In genomic region chr2:112289507-112289906, GRCm38 (mm10) we compare ENCODE assay signal across 32 mouse cellular contexts. TPM values are rescaled to one million over a fixed set of nuclear protein-coding genes. Genes with fewer than 3 reads are reported as not detected.
DNase-seq lines count a peak whose midpoint lies in the region; ATAC-seq and TF ChIP-seq lines count a peak whose summit lies in the region.
"Had no signal": no experiment of that assay in that cellular context is flagged by ENCODE, and none has a peak within 500 bp of the region (broad histone marks: within the 10 kb centered on the region; RNA-seq: fewer than 3 reads in every experiment).

No protein-coding gene starts in this region.

- peak overlapping the region; percentile 55 for H3K27ac ChIP-seq in heart, embryonic 16.5 days (ENCODE audit: low read length)
- H3K27ac ChIP-seq in intestine, embryonic 15.5 days = 0 out of 2 replicates have a peak overlapping the region, but pooled peaks have one; percentile 2
- no peak overlapping the region for H3K27ac ChIP-seq in intestine, postnatal 0 days (ENCODE audit: low read depth, low read length)
- H3K27ac ChIP-seq: embryonic facial prominence, embryonic 13.5 days; embryonic facial prominence, embryonic 15.5 days; forebrain, embryonic 10.5 days; forebrain, embryonic 12.5 days had no signal

- peaks cover 16% of the 10 kb centered on the region for H3K4me1 ChIP-seq in heart, embryonic 16.5 days (ENCODE audit: control insufficient read depth, insufficient read depth, low read length)
- no peaks in the 10 kb centered on the region for H3K4me1 ChIP-seq in intestine, embryonic 15.5 days (replicated peaks)
- no peaks in the 10 kb centered on the region for H3K4me1 ChIP-seq in intestine, postnatal 0 days (replicated peaks; ENCODE audit: control insufficient read depth, insufficient read depth, low read length)
- H3K4me1 ChIP-seq: embryonic facial prominence, embryonic 13.5 days had no signal

- peak; percentile 16 for DNase-seq in heart, adult 11 months
- DNase-seq in heart, adult 18-20 months = no peak
- DNase-seq in heart, adult 8-10 months (ENCODE audit: low spot score) = no peak
- DNase-seq in cerebellum, adult 11 months = no peak
- DNase-seq in frontal cortex, postnatal 25 days (ENCODE audit: low spot score in 2 of 2) = no peak
- DNase-seq: adrenal gland, adult 8-10 months; adrenal gland, postnatal 14 days; adrenal gland, postnatal 36 days; B cell, adult 2 months; cerebellum, adult 18-20 months; cerebellum, adult 8-10 months; cerebellum, adult 9-11 months; cerebellum, postnatal 14 days; cerebellum, postnatal 36 days; embryo, embryonic 11 days had no signal

- H3K4me3 ChIP-seq in heart, embryonic 16.5 days (ENCODE audit: low read length) = no peak overlapping the region
- H3K4me3 ChIP-seq in intestine, embryonic 15.5 days (replicated peaks) = no peak overlapping the region
- no peak overlapping the region for H3K4me3 ChIP-seq in intestine, postnatal 0 days (ENCODE audit: low read depth, low read length)
- H3K4me3 ChIP-seq: embryonic facial prominence, embryonic 13.5 days; embryonic facial prominence, embryonic 15.5 days; erythroblast, embryonic 14.5 days; forebrain, embryonic 10.5 days; forebrain, embryonic 12.5 days had no signal

- no peak for ATAC-seq in heart, embryonic 16.5 days (replicated peaks; ENCODE audit: extremely low read depth, insufficient read depth, low FRiP score)
- ATAC-seq in intestine, embryonic 15.5 days = peak; percentile 69
- peak; percentile 53; the same call in 1 of the 2 replicates for ATAC-seq in intestine, postnatal 0 days
- ATAC-seq: activated CD4-positive, CD25-positive, alpha-beta regulatory T cell, adult 4 months; CD4-positive, CD25-positive, alpha-beta regulatory T cell, adult 4 months; forebrain, embryonic 14.5 days; Patski had no signal

- no peak overlapping the region for H3K9ac ChIP-seq in heart, embryonic 16.5 days (ENCODE audit: low read length)
- no peak overlapping the region for H3K9ac ChIP-seq in intestine, embryonic 15.5 days
- H3K9ac ChIP-seq in intestine, postnatal 0 days (ENCODE audit: low read depth, low read length) = no peak overlapping the region
- H3K9ac ChIP-seq: embryonic facial prominence, embryonic 13.5 days; embryonic facial prominence, embryonic 15.5 days; forebrain, embryonic 12.5 days had no signal

- H3K36me3 ChIP-seq in heart, embryonic 16.5 days (ENCODE audit: control insufficient read depth, insufficient read depth) = no peaks in the 10 kb centered on the region
- H3K36me3 ChIP-seq in intestine, embryonic 15.5 days = no peaks in the 10 kb centered on the region
- H3K36me3 ChIP-seq in intestine, postnatal 0 days (ENCODE audit: control insufficient read depth, insufficient read depth) = 0 out of 2 replicates have a peak, but pooled peaks cover 6% of the 10 kb centered on the region
- H3K36me3 ChIP-seq: embryonic facial prominence, embryonic 13.5 days; forebrain, embryonic 10.5 days; forebrain, embryonic 12.5 days; G1E had no signal

- no peaks in the 10 kb centered on the region for H3K9me3 ChIP-seq in heart, embryonic 16.5 days (replicated peaks; ENCODE audit: control insufficient read depth, low read length)
- H3K9me3 ChIP-seq in intestine, embryonic 15.5 days = no peaks in the 10 kb centered on the region
- no peaks in the 10 kb centered on the region for H3K9me3 ChIP-seq in intestine, postnatal 0 days (ENCODE audit: control insufficient read depth)
- H3K9me3 ChIP-seq: embryonic facial prominence, embryonic 13.5 days; embryonic facial prominence, embryonic 15.5 days; forebrain, embryonic 10.5 days; forebrain, embryonic 12.5 days; G1E had no signal

- H3K4me2 ChIP-seq in heart, embryonic 16.5 days (ENCODE audit: low read depth, low read length) = no peak overlapping the region
- no peak overlapping the region for H3K4me2 ChIP-seq in intestine, embryonic 15.5 days (replicated peaks)
- H3K4me2 ChIP-seq in intestine, postnatal 0 days (replicated peaks; ENCODE audit: low read depth) = no peak overlapping the region; the same call in 1 of the 2 replicates
- H3K4me2 ChIP-seq: embryonic facial prominence, embryonic 13.5 days; embryonic facial prominence, embryonic 15.5 days; forebrain, embryonic 12.5 days had no signal

- no peaks in the 10 kb centered on the region for H3K27me3 ChIP-seq in heart, embryonic 16.5 days (ENCODE audit: control insufficient read depth, insufficient read depth, low read length)
- no peaks in the 10 kb centered on the region for H3K27me3 ChIP-seq in intestine, embryonic 15.5 days (replicated peaks)
- no peaks in the 10 kb centered on the region for H3K27me3 ChIP-seq in intestine, postnatal 0 days (replicated peaks; ENCODE audit: control insufficient read depth, insufficient read depth, low read length)
- H3K27me3 ChIP-seq: CH12.LX; embryonic facial prominence, embryonic 13.5 days; embryonic facial prominence, embryonic 15.5 days; forebrain, embryonic 12.5 days; Patski had no signal

- 67% methylated on average over 3 of the region's 3 CpGs for WGBS in heart, embryonic 16.5 days
- WGBS in intestine, embryonic 15.5 days = 57% methylated on average over 3 of the region's 3 CpGs
- 27% methylated on average over 3 of the region's 3 CpGs for WGBS in intestine, postnatal 0 days

- TF ChIP-seq CTCF in intestine, postnatal 0 days (IDR thresholded peaks at IDR 0.05; ENCODE audit: low read depth) = no peak

RNA-seq across cellular contexts. Expression of gene Gm21985, which starts 23.4 kb away (rescaled TPM):
- 1 to 10 TPM; 1.1 to 1.4 TPM for total RNA-seq in heart, adult 18-20 months (2021)
- polyA plus RNA-seq in heart, embryonic 16.5 days (2015; fragmentation: Nextera tagmentation; extraction: Ambion mirVana) = not detected in 2 replicates
- 1 to 10 TPM in 2 of 4 experiments, under 1 TPM in 2; 0.49 to 2.4 (median 0.91) TPM for total RNA-seq in heart, adult 8-10 months (2022)
- not detected in 2 replicates for polyA plus RNA-seq in intestine, embryonic 15.5 days (2015; fragmentation: Nextera tagmentation; extraction: Ambion mirVana)
- polyA plus RNA-seq in intestine, postnatal 0 days (2015; fragmentation: Nextera tagmentation; extraction: Ambion mirVana) = not detected in 2 replicates
- total RNA-seq: adrenal gland, postnatal 14 days; common myeloid progenitor, adult 5-6 weeks had no signal
- polyA plus RNA-seq: activated CD4-positive, CD25-positive, alpha-beta regulatory T cell, adult 4 months; CD4-positive, CD25-positive, alpha-beta regulatory T cell, adult 4 months; embryonic facial prominence, embryonic 11.5 days; embryonic facial prominence, embryonic 13.5 days; embryonic facial prominence, embryonic 15.5 days; erythroblast, embryonic 14.5 days; forebrain, embryonic 10.5 days; forebrain, embryonic 12.5 days; forebrain, embryonic 14.5 days; G1E had no signal

RNA-seq across cellular contexts. Expression of gene Slc12a6, which starts 23.9 kb away (rescaled TPM):
- total RNA-seq in heart, adult 18-20 months (2021) = 10 to 100 TPM; 26.5 to 31.5 TPM
- 10.1 and 12.2 TPM in 2 replicates for polyA plus RNA-seq in heart, embryonic 16.5 days (2015; fragmentation: Nextera tagmentation; extraction: Ambion mirVana)
- total RNA-seq in heart, adult 8-10 months (2022) = 10 to 100 TPM; 28.2 to 35.4 (median 31.2) TPM
- polyA plus RNA-seq in intestine, embryonic 15.5 days (2015; fragmentation: Nextera tagmentation; extraction: Ambion mirVana) = 13.8 TPM in 2 replicates
- polyA plus RNA-seq in intestine, postnatal 0 days (2015; fragmentation: Nextera tagmentation; extraction: Ambion mirVana) = 6.9 and 8.0 TPM in 2 replicates

RNA-seq across cellular contexts. Expression of gene Nop10, which starts 27.8 kb away (rescaled TPM):
- total RNA-seq in heart, adult 18-20 months (2021) = 10 to 100 TPM; 50.8 to 66.0 TPM
- polyA plus RNA-seq in heart, embryonic 16.5 days (2015; fragmentation: Nextera tagmentation; extraction: Ambion mirVana) = 164 and 169 TPM in 2 replicates
- total RNA-seq in heart, adult 8-10 months (2022) = 10 to 100 TPM; 57.1 to 65.3 (median 63.2) TPM
- polyA plus RNA-seq in intestine, embryonic 15.5 days (2015; fragmentation: Nextera tagmentation; extraction: Ambion mirVana) = 256 and 271 TPM in 2 replicates
- 114 and 120 TPM in 2 replicates for polyA plus RNA-seq in intestine, postnatal 0 days (2015; fragmentation: Nextera tagmentation; extraction: Ambion mirVana)

RNA-seq across cellular contexts. Expression of gene Nutm1, which starts 30.4 kb away (rescaled TPM):
- total RNA-seq in heart, adult 18-20 months (2021) = not detected
- polyA plus RNA-seq in heart, embryonic 16.5 days (2015; fragmentation: Nextera tagmentation; extraction: Ambion mirVana) = not detected in 2 replicates
- not detected for total RNA-seq in heart, adult 8-10 months (2022)
- not detected in 2 replicates for polyA plus RNA-seq in intestine, embryonic 15.5 days (2015; fragmentation: Nextera tagmentation; extraction: Ambion mirVana)
- 0.03 TPM in 1 of 2 replicates, not detected in the other for polyA plus RNA-seq in intestine, postnatal 0 days (2015; fragmentation: Nextera tagmentation; extraction: Ambion mirVana)
- total RNA-seq: adrenal gland, adult 18-20 months; adrenal gland, postnatal 14 days; adrenal gland, postnatal 36 days; CH12.LX; common myeloid progenitor, adult 5-6 weeks had no signal
- polyA plus RNA-seq: activated CD4-positive, CD25-positive, alpha-beta regulatory T cell, adult 4 months; CD4-positive, CD25-positive, alpha-beta regulatory T cell, adult 4 months; embryonic facial prominence, embryonic 11.5 days; embryonic facial prominence, embryonic 13.5 days; embryonic facial prominence, embryonic 15.5 days; erythroblast, embryonic 14.5 days; forebrain, embryonic 12.5 days; forebrain, embryonic 14.5 days had no signal

RNA-seq across cellular contexts. Expression of gene Lpcat4, which starts 50.2 kb away (rescaled TPM):
- total RNA-seq in heart, adult 18-20 months (2021) = 1 to 10 TPM; 2.0 to 3.0 TPM
- 11.3 and 11.7 TPM in 2 replicates for polyA plus RNA-seq in heart, embryonic 16.5 days (2015; fragmentation: Nextera tagmentation; extraction: Ambion mirVana)
- 1 to 10 TPM; 2.6 to 3.6 (median 2.8) TPM for total RNA-seq in heart, adult 8-10 months (2022)
- polyA plus RNA-seq in intestine, embryonic 15.5 days (2015; fragmentation: Nextera tagmentation; extraction: Ambion mirVana) = 22.8 and 23.8 TPM in 2 replicates
- polyA plus RNA-seq in intestine, postnatal 0 days (2015; fragmentation: Nextera tagmentation; extraction: Ambion mirVana) = 8.4 TPM in 2 replicates
